In the genomic region with DNA sequence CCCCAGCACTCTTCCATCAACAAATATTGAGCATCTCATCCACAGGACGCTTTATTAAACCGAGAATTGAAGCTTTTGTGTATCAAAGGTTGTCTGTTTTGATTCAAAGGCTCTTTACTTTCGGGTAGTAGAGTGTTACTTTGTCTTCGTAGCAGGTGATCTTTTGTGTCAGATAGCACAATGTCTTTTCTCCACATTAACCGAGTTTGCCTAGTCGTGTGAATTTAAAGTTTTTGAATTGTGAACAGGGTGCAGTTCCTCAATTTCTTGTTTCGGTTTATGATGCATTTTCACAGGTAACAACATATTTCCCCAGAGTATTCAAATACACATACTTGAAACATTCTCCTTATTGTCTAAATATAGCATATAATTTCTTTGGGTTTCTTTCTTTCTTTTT, we compare ENCODE assay signal across 8 mouse cellular contexts. TPM values are rescaled to one million over a fixed set of nuclear protein-coding genes. Genes with fewer than 3 reads are reported as not detected.
DNase-seq lines count a peak whose midpoint lies in the region; ATAC-seq and TF ChIP-seq lines count a peak whose summit lies in the region.

No protein-coding gene starts in this region.

- peak overlapping the region; percentile 87; the same call in 1 of the 2 replicates for H3K9ac ChIP-seq in stomach, embryonic 15.5 days

- H3K4me3 ChIP-seq in cerebellum, adult 2 months (replicated peaks; ENCODE audit: insufficient read depth, low read depth, low read length) = peak overlapping the region; percentile 26
- peak overlapping the region; percentile 92 for H3K4me3 ChIP-seq in limb, embryonic 10.5 days
- H3K4me3 ChIP-seq in stomach, embryonic 15.5 days (replicated peaks) = peak overlapping the region; percentile 88

- H3K36me3 ChIP-seq in limb, embryonic 10.5 days = peaks cover 15% of the 10 kb centered on the region
- H3K36me3 ChIP-seq in stomach, embryonic 15.5 days = no peaks in the 10 kb centered on the region

- peak overlapping the region; percentile 67 for H3K4me2 ChIP-seq in stomach, embryonic 15.5 days

- H3K27ac ChIP-seq in cerebellum, adult 2 months (ENCODE audit: insufficient read depth, low read length) = no peak overlapping the region
- H3K27ac ChIP-seq in limb, embryonic 10.5 days = peak overlapping the region; percentile 99
- no peak overlapping the region; the same call in 1 of the 2 replicates for H3K27ac ChIP-seq in stomach, embryonic 15.5 days

- no peak for DNase-seq in cerebellum, adult 2 months
- DNase-seq in cerebellum, adult 18-20 months = no peak
- peak; percentile 30 to 50 for DNase-seq in spleen, postnatal 36 days (ENCODE audit: low spot score in 2 of 2)
- DNase-seq in spleen, adult 18-20 months = no peak
- DNase-seq in limb, embryonic 10.5 days (ENCODE audit: low spot score) = no peak
- DNase-seq in c-Kit-positive CD71-positive TER-119-positive erythroid progenitor cells, embryonic 14.5 days (ENCODE audit: low spot score) = no peak
- no peak for DNase-seq in cerebellum, postnatal 10 days

- no peaks in the 10 kb centered on the region for H3K9me3 ChIP-seq in limb, embryonic 10.5 days (replicated peaks)
- no peaks in the 10 kb centered on the region for H3K9me3 ChIP-seq in stomach, embryonic 15.5 days

- H3K4me1 ChIP-seq in cerebellum, adult 2 months (ENCODE audit: control insufficient read depth, insufficient read depth, low read length) = no peaks in the 10 kb centered on the region; the same call in 1 of the 2 replicates
- peaks cover 19% of the 10 kb centered on the region for H3K4me1 ChIP-seq in limb, embryonic 10.5 days
- H3K4me1 ChIP-seq in stomach, embryonic 15.5 days = peaks cover 2% of the 10 kb centered on the region; the same call in 1 of the 2 replicates

- H3K27me3 ChIP-seq in cerebellum, adult 2 months (ENCODE audit: control insufficient read depth, insufficient read depth, low read length) = no peaks in the 10 kb centered on the region
- no peaks in the 10 kb centered on the region for H3K27me3 ChIP-seq in limb, embryonic 10.5 days (ENCODE audit: low read depth, poor library complexity, severe bottlenecking)
- no peaks in the 10 kb centered on the region for H3K27me3 ChIP-seq in stomach, embryonic 15.5 days (replicated peaks)

- WGBS in cerebellum, adult 2 months = 23% methylated on average over 7 of the region's 7 CpGs
- 25% methylated on average over 7 of the region's 7 CpGs for WGBS in limb, embryonic 10.5 days
- 11% methylated on average over 7 of the region's 7 CpGs for whole genome bisulfite sequencing in stomach, embryonic 15.5 days

- no peak for TF ChIP-seq CTCF in cerebellum, adult 2 months (IDR thresholded peaks at IDR 0.05; ENCODE audit: borderline replicate concordance, insufficient read depth, low read depth, low read length)

- no peak for ATAC-seq in stomach, embryonic 15.5 days (ENCODE audit: insufficient read depth, low FRiP score, low read depth)

- no peak for TF ChIP-seq POLR2A in cerebellum, adult 2 months (IDR thresholded peaks at IDR 0.05; ENCODE audit: borderline replicate concordance, insufficient read depth, low read length)

RNA-seq across cellular contexts. Expression of a gene that starts 1.5 kb away (rescaled TPM):
- 23.7 and 23.8 TPM in 2 replicates for polyA plus RNA-seq in cerebellum, adult 2 months (2012; rRNA removed)
- polyA plus RNA-seq in limb, embryonic 10.5 days (2016; fragmentation: Nextera tagmentation; extraction: Ambion mirVana) = 59.0 and 64.3 TPM in 2 replicates
- polyA plus RNA-seq in stomach, embryonic 15.5 days (2015; fragmentation: Nextera tagmentation; extraction: Ambion mirVana) = 33.8 and 35.1 TPM in 2 replicates

Comparison
In these comparisons a context has a peak if more than half of its experiments do, and no peak if none do; other contexts are left out.
1. DNase-seq: peak in spleen, postnatal 36 days (2 of 2); none in cerebellum, adult 2 months (0 of 2), cerebellum, adult 18-20 months (0 of 2), spleen, adult 18-20 months (0 of 2), limb, embryonic 10.5 days (single experiment), c-Kit-positive CD71-positive TER-119-positive erythroid progenitor cells, embryonic 14.5 days (single experiment) and cerebellum, postnatal 10 days (0 of 2).
2. H3K4me3 ChIP-seq: peak in every context shown above with its lines; median percentile 92 in limb, embryonic 10.5 days; 88 in stomach, embryonic 15.5 days; 26 in cerebellum, adult 2 months.